Mouse (Mus musculus) adrenal gland, adult 8-10 months (tissue): Measurements from ENCODE around the gene Rogdi. TPM values are rescaled to one million over a fixed set of nuclear protein-coding genes. Genes with fewer than 3 reads are reported as not detected.

Experiments used
- DNase-seq: peaks from one replicate; pipeline ENCODE4 v3.0.0; 2022
- total RNA-seq, 4 experiments: library from RNA; stranded (reverse); gene quantifications; 2 replicates each; pipeline ENCODE4 v1.2.4; 2022

Rogdi gene
- total RNA-seq, 4 experiments from 2014 or later = 24.3 to 50.0 (median 36.7) TPM

GRCm38 (mm10) chr16:4984717-4985116 lies 28.6 kb downstream of the Rogdi start:
- no peak for DNase-seq

GRCm38 (mm10) chr16:4979755-4980380 lies 33.5 kb downstream of the Rogdi start:
- DNase-seq = no peak

- DNase-seq = no peak
Observed at GRCm38 (mm10) chr16:4978275-4979051, 34.9 kb downstream of the Rogdi start.

- no peak for DNase-seq
Observed at GRCm38 (mm10) chr16:4976180-4976579, 37.2 kb downstream of the Rogdi start.

DNA sequence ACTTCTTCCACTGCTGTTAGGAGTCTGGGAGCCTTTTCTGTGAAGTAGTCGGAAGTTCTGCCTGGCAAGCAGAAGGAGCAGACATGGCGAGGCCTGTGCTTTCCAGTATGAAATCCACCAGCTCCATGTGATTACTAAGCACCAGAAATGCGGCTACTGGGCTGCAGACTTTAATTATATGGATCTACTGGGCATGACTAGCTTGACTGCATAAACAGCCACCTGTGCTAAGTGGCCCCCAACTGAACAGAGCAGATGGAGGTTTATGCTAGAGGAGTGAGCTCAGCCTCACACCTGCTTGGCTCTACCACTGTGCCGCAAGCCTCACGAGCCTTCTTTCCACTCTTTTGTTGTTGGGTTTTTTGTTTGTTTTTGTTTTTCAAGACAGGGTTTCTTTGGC lies 38.8 kb downstream of the Rogdi start:
- no peak for DNase-seq

DNA sequence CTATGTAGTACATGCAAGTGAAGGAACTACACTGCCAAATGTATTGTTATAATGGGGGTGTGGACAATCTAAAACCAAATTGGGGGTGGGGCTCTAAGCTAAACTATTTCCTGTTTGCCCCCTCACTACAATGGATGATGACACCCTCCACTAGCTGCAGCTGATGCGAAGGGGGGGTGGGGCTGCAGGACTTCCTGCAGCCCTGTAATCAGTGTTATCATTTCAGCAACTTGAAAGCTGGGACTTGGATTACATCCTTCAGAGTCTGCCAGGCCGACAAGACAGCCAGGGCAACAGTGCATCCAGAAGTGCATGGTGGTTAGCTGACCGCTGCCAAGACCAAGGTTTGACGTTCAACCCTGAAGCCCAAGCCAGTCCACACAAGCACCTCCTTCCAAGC lies 41.7 kb downstream of the Rogdi start:
- DNase-seq = no peak

DNA sequence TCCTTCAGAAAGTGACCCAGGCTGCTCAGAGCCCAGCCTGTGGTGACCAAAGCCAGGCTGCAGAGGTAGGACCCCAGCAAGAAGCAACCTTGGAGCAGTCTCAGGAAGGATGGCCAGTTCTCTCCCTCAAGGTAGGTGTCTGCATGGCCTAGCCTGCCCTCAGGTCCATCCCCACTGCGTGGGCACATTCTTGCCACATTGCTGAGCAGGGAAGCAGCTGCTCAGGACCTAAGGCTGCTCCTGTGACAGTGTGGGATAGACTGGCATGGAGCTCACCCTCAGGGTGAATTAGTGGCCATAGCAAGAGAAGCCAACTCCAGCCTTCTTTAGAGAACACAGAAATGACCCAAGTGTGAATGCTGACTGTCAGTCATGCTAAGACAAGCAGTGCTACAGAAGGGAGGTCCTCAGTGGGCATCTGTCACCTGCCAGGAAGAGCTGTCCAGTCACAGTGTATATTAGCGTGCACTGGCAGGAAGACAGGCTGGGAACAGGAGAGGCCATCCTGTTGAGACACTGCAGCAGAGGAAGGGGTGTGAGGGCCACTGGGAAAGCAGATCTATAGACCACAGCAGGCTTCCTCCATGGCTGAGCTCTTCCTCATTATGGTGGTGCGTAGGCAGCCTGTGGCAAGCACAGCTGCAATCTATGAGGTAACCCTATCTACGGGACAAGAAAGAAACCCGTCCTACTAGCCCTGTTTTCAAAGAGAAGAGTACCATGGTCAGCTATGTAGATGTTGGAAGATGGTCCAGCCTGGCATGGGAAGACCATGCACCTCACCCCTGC lies 44.1 kb downstream of the Rogdi start:
- DNase-seq = no peak

GRCm38 (mm10) chr16:4968426-4968825 lies 44.9 kb downstream of the Rogdi start:
- no peak for DNase-seq

GRCm38 (mm10) chr16:4965392-4966129 lies 47.8 kb downstream of the Rogdi start:
- DNase-seq = no peak

DNA sequence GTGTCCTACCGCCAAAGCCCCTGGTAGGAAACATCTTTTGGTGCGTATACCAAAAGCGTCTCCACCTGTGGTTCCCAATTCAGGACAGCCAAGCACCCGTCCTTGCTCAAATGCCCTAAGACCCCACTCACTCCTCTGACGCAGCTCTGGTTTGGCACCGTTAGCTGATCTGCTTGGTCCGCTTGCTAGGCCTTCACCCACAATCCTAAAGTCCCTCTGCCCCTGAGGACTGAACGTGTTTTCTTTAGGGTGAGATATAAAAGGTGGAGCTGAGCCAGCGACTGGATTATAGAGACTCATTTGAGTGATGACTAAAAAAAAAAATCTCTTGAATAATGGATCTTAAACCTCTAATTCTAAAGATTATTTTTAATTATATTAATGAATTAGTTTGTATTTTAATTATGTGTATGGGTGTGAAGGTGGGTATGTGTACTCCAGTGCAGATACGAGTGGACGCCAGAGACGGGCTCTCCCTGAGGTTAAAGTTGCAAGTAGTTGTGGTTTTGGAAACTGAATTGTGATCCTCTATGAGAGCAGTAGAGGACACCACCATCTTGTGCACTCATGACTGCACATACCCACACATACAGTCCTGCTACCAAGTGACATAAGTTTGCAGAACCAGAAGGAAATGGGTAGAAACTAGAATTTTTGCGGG lies 48.5 kb downstream of the Rogdi start:
- DNase-seq = no peak

- DNase-seq = peak; percentile 99
Observed at GRCm38 (mm10) chr16:4963797-4964709, 49.3 kb downstream of the Rogdi start, which contains the start of gene Anks3. Anks3 (minus strand) TSS chr16:4964205.

DNA sequence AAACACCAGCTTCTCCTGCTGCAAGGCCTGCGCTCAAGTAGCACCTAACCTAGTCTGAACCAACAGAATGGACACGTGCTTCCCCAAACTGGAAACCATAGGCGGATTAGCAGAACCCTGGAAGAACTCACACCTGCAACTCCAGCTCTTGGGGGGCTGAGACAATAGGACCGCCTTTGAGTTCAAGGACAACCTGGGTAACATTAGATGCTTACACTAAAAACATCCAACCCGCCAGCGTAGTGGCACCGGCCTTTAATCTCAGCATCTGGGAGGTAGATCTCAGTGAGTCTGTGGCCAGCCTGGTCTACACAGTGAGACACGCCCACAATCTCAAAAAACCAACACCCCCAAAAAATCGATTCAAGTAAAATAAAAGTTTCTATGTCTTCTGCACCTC lies 50.0 kb downstream of the Rogdi start:
- no peak for DNase-seq

- DNase-seq = no peak
Observed at GRCm38 (mm10) chr16:4960260-4960659, 53.1 kb downstream of the Rogdi start.

Other genes starting within 250 kb of the Rogdi start
- 100 to 1,000 TPM; 120 to 148 (median 143) TPM for gene Cdip1, start 223.3 kb downstream of the Rogdi start, total RNA-seq
- gene 4930562C15Rik, start 178.1 kb downstream of the Rogdi start, total RNA-seq = under 1 TPM in 1 of 4 experiments, not detected in 3; 0.14 TPM
- gene Ubald1, start 133.2 kb downstream of the Rogdi start, total RNA-seq = 10 to 100 TPM; 33.0 to 42.5 (median 38.2) TPM
- 100 to 1,000 TPM in 2 of 4 experiments, 10 to 100 TPM in 2; 88.5 to 120 (median 98.0) TPM for gene Mgrn1, start 127.3 kb downstream of the Rogdi start, total RNA-seq
- 10 to 100 TPM; 75.9 to 85.5 (median 78.3) TPM for gene Nudt16l1, start 74.8 kb downstream of the Rogdi start, total RNA-seq
- 10 to 100 TPM; 48.5 to 79.6 (median 58.6) TPM for gene Anks3, start 49.3 kb downstream of the Rogdi start, total RNA-seq
- gene Sept12, start 15.7 kb downstream of the Rogdi start, total RNA-seq = not detected
- gene Smim22, start 6.3 kb downstream of the Rogdi start, total RNA-seq = not detected
- gene Glyr1, start 36.3 kb upstream of the Rogdi start, total RNA-seq = 100 to 1,000 TPM in 3 of 4 experiments, 10 to 100 TPM in 1; 96.3 to 120 (median 114) TPM
- 10 to 100 TPM; 34.1 to 41.6 (median 38.6) TPM for gene Ubn1, start 36.5 kb upstream of the Rogdi start, total RNA-seq
- 10 to 100 TPM in 2 of 4 experiments, 1 to 10 TPM in 2; 3.1 to 17.7 (median 9.9) TPM for gene Ppl, start 118.9 kb upstream of the Rogdi start, total RNA-seq
- under 1 TPM; 0.17 to 0.35 (median 0.23) TPM for gene Sec14l5, start 133.6 kb upstream of the Rogdi start, total RNA-seq
- gene Nagpa, start 190.5 kb upstream of the Rogdi start, total RNA-seq = 10 to 100 TPM; 28.2 to 37.9 (median 33.4) TPM
- 10 to 100 TPM; 29.9 to 35.1 (median 31.2) TPM for gene AU021092, start 208.7 kb upstream of the Rogdi start, total RNA-seq
- 10 to 100 TPM; 38.0 to 53.2 (median 43.5) TPM for gene Alg1, start 220.1 kb upstream of the Rogdi start, total RNA-seq
- 10 to 100 TPM; 25.3 to 33.9 (median 32.5) TPM for gene Eef2kmt, start 242.4 kb upstream of the Rogdi start, total RNA-seq